Mouse (Mus musculus) left cerebral cortex, adult 2 months (tissue): ENCODE data around the gene Gm13030. TPM values are rescaled to one million over a fixed set of nuclear protein-coding genes. Genes with fewer than 3 reads are reported as not detected.
"Not testable (repeated sequence)": the region's sequence is repeated elsewhere in the genome, so short reads cannot be mapped to it uniquely, and the experiment has no call there.

Source experiments
- DNase-seq, 2 experiments: peaks; one replicate each; pipeline ENCODE4 v3.0.0; 2021 to 2022; ENCODE audit warnings: low spot score in 2 of 2, mixed read lengths in 1 of 2; ENCODE audit errors: extremely low spot score in 1 of 2
- H3K27ac ChIP-seq: fragments of 200-600 bp; 2 replicates; pipeline ENCODE4 v1.8.1; 2022
- H3K4me3 ChIP-seq: fragments of 200-600 bp; 2 replicates; pipeline ENCODE4 v1.8.1; 2022
- CTCF ChIP-seq: fragments of 200-600 bp; IDR thresholded peaks from 2 replicates; pipeline ENCODE4 v1.8.1; 2022; ENCODE audit warnings: antibody characterized with exemption, mild to moderate bottlenecking, moderate library complexity
- intact Hi-C: fragments of 180-260 bp; cut with DNase I; formaldehyde crosslinking; loops from one replicate; pipeline ENCODE4 v1.15.1; 2025
- total RNA-seq, 2 experiments: library from RNA; stranded (reverse); gene quantifications; 2 replicates each; pipeline ENCODE4 v1.2.3; 2021

Gene Gm13030
- total RNA-seq, 2 experiments from 2014 or later = not detected

DNA sequence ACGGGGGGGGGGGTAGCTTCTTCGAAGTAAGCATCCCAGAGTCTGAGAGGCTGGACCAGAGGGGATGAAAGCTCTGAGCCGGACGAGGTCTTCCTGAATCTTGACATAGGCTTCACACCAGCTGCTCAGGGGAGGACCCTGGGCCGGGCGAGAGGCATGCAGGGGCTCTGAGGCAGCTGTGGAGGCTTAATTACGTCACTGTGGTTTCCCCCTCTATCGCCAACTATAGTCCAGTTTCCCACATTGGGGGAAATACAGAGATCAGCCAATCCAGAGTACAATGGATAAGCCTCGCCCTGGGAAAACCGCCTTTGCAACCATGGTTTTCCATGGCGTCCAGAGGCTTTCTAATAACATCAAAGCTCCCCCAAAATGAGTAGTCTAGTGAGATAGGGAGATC, 46.6 kb downstream of the Gm13030 start:
- no peak for DNase-seq
- Histone ChIP-seq H3K4me3 (no peak overlapping the region), H3K27ac (no peak overlapping the region)
- no peak for TF ChIP-seq CTCF
- intact Hi-C loops = no loop called here

DNA sequence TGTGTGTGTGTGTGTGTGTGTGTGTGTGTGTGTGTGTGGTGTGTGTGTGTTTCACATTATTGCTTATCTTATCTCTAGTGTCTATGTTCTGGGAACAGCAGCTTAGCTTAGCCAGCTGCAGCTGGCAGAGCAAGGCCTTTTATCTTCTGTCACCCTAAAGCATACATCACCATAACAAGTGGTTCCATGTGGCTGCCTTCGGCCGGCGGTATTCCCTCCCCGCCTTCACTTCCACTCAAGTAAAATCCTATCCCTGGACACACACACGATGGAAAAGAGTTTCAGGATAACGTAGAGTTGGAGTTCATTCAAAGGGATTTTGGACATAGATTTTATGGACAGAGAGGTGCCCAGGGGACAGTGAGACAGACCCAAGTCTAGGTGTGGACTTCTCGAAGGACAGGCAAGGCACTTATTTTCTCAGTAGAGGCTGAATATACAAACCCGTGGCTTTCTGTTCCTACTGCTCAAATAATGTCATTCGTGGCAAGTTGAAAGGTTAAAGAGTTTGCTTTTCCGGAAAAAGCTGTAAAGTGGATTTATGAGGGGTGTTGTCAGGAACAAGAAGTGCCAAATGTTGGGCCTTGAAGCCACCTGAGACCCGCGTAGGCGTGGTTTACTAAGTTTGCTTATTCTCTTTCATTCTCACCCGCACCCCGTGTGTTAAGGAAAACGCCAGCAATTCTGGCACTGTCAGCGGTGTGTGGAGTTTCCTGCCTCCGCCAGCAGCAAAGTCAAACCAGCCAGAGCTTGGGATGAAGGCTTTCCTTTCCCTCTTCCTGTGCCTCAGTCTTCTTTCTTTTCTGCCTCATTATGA, 47.8 kb downstream of the Gm13030 start:
- no peak for TF ChIP-seq CTCF
- no peak for DNase-seq
- Histone ChIP-seq H3K4me3 (no peak overlapping the region), H3K27ac (no peak overlapping the region)
- intact Hi-C loops = no loop called here

DNA sequence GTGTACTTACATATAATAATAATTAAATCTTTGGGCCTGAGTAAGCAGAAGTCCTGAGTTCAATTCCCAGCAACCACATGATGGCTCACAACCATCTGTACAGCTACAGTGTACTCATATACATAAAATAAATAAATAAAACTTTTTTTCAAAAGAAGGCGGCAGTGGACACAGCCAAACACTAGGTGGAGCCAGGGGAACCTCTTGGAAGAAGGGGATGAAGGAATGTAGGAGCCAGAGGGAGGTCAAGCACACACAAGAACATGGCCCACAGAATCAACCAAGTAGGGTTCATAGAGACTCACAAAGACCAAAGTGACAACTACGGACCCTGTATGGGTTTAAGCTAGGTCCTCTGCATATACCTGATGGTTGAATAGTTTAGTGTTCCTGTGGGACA, 49.1 kb downstream of the Gm13030 start:
- intact Hi-C loops = no loop called here
- no peak overlapping the region for H3K4me3 ChIP-seq
- peak; percentile 51 for TF ChIP-seq CTCF
- no peak for DNase-seq
- no peak overlapping the region for H3K27ac ChIP-seq

DNA sequence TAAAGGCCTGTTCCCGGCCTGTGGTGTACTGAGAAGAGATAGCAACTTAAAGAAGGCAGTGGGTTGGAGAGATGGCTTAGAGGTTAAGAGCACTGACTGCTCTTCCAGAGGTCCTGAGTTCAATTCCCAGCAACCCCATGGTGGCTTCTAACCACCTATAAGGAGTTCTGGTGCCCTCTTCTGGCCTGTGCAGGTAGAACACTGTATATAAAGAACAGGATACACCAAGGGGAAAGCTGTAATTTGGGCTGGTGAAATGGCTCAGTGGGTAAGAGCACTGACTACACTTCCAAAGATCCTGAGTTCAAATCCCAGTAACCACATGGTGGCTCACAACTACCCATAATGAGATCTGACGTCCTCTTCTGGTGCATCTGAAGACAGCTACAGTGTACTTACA, 49.6 kb downstream of the Gm13030 start:
- not testable (repeated sequence) for H3K4me3 ChIP-seq

DNA sequence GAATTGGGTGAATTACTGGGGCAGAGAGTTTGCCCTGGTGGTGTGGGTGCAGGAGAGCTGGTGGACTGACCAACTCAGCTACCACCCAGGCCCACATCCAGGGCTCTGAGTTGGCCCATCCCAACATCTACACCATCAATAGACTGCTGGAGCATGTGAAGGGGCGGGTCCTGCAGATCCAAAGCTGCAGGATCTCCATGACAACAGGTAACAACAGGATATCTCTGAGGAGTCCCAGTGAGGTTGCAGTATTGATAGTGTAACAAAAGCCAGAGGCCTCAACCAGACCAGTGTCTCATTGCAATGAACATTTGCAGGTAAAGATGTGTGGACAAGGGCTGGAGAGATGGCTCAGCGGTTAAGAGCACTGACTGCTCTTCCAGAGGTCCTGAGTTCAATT, 52.7 kb downstream of the Gm13030 start:
- no peak for DNase-seq
- Histone ChIP-seq H3K4me3 (no peak overlapping the region), H3K27ac (no peak overlapping the region)
- no peak for TF ChIP-seq CTCF
- intact Hi-C loops = no loop called here

More for the DNA sequence above, 49.6 kb downstream of the Gm13030 start:
- intact Hi-C loops, H3K27ac ChIP-seq, DNase-seq: not testable (repeated sequence)

Other genes starting within 250 kb of the Gm13030 start
- 1 to 10 TPM; 4.9 to 6.0 TPM for gene Vwa5b1, start 238.1 kb downstream of the Gm13030 start, total RNA-seq
- not detected for gene Pla2g2c, start 149.2 kb downstream of the Gm13030 start, total RNA-seq
- 1 to 10 TPM; 1.4 to 1.5 TPM for gene Ubxn10, start 136.8 kb downstream of the Gm13030 start, total RNA-seq
- gene Pla2g2f, start 116.3 kb downstream of the Gm13030 start, total RNA-seq = not detected
- under 1 TPM; 0.42 to 0.97 TPM for gene Pla2g2d, start 98.2 kb downstream of the Gm13030 start, total RNA-seq
- 1 to 10 TPM; 4.5 to 4.7 TPM for gene Pla2g5, start 10.5 kb downstream of the Gm13030 start, total RNA-seq
- not detected for gene Pla2g2e, start 4.0 kb upstream of the Gm13030 start, total RNA-seq
- gene Otud3, start 40.0 kb upstream of the Gm13030 start, total RNA-seq = 10 to 100 TPM; 20.3 to 20.4 TPM
- gene Rnf186, start 93.1 kb upstream of the Gm13030 start, total RNA-seq = not detected
- 1 to 10 TPM; 2.0 to 3.7 TPM for gene Tmco4, start 98.9 kb upstream of the Gm13030 start, total RNA-seq
- gene Htr6, start 201.6 kb upstream of the Gm13030 start, total RNA-seq = 1 to 10 TPM; 5.9 to 6.9 TPM
- 10 to 100 TPM; 62.4 to 84.3 TPM for gene Nbl1, start 219.0 kb upstream of the Gm13030 start, total RNA-seq